8 mouse cellular contexts compared by ENCODE assay signal in genomic region chr8:125569533-125570365, GRCm38 (mm10). TPM values are rescaled to one million over a fixed set of nuclear protein-coding genes. Genes with fewer than 3 reads are reported as not detected.
DNase-seq lines count a peak whose midpoint lies in the region; ATAC-seq lines count a peak whose summit lies in the region.

TSS of gene Sipa1l2 (minus strand) at chr8:125569808.

- intact Hi-C loops in gastrocnemius, postnatal 14 days (cut with DNase I; ENCODE audit: low total_unique reads) = loop anchor here (5.0 to 10.0 kb wide), 2 partner anchors 155 to 387 kb away; partner anchors contain the start of gene Ntpcr
- intact Hi-C loops in left cerebral cortex, postnatal 10 days (cut with DNase I) = loop anchor here (5.0 to 10.0 kb wide), 8 partner anchors 92 to 495 kb away; partner anchors contain the start of gene Ntpcr

- ATAC-seq in inflammation-experienced regulatory T-cells, adult 6 months = peak; percentile 69
- ATAC-seq in megakaryocyte progenitor cell, adult 5-6 weeks (replicated peaks; ENCODE audit: poor library complexity) = peak; percentile 79

- peak; percentile 100 for DNase-seq in adrenal gland, adult 18-20 months (ENCODE audit: low spot score in 2 of 2)
- peak; percentile 98 for DNase-seq in embryo, embryonic 10.5 days (ENCODE audit: low spot score)
- DNase-seq in gastrocnemius, postnatal 14 days = peak; percentile 99
- DNase-seq in left cerebral cortex, postnatal 10 days (ENCODE audit: extremely low spot score in 1 of 2, low spot score in 2 of 2) = peak; percentile 94 to 99
- peak; percentile 97 to 98 for DNase-seq in right cerebral cortex, postnatal 10 days (ENCODE audit: low spot score in 2 of 2)
- peak; percentile 99 for DNase-seq in urinary bladder, postnatal 14 days (ENCODE audit: low spot score)

RNA-seq across cellular contexts. Expression of gene Sipa1l2, which starts in this region (rescaled TPM):
- 10 to 100 TPM; 34.3 to 48.1 TPM for total RNA-seq in adrenal gland, adult 18-20 months (2021)
- total RNA-seq in gastrocnemius, postnatal 14 days (2021) = 10 to 100 TPM in 1 of 2 experiments, 1 to 10 TPM in 1; 8.8 to 10.1 TPM
- 1 to 10 TPM in 2 of 3 experiments, under 1 TPM in 1; 0.39 to 2.2 (median 2.0) TPM for polyA plus RNA-seq in inflammation-experienced regulatory T-cells, adult 6 months (2017; shearing (Covaris generic))
- total RNA-seq in left cerebral cortex, postnatal 10 days (2021) = 10 to 100 TPM; 36.6 to 38.6 TPM
- total RNA-seq in megakaryocyte progenitor cell, adult 5-6 weeks (2015) = 0.84 and 1.5 TPM in 2 replicates
- total RNA-seq in megakaryocyte progenitor cell, adult 5-6 weeks (2017) = 2.0 and 2.3 TPM in 2 replicates

Comparison
In these comparisons a context has a peak if more than half of its experiments do, and no peak if none do; other contexts are left out.
1. Peak in every context shown above with its lines: DNase-seq and ATAC-seq.